Mouse (Mus musculus) heart, adult 8-10 months (tissue): ENCODE results near the gene Prame. TPM values are rescaled to one million over a fixed set of nuclear protein-coding genes. Genes with fewer than 3 reads are reported as not detected.
"Not testable (repeated sequence)": the region's sequence is repeated elsewhere in the genome, so short reads cannot be mapped to it uniquely, and the experiment has no call there.

Experiments
- DNase-seq: peaks from one replicate; pipeline ENCODE4 v3.0.0; 2022; ENCODE audit warnings: low spot score
- total RNA-seq, 4 experiments: library from RNA; stranded (reverse); gene quantifications; 2 replicates each; pipeline ENCODE4 v1.2.4; 2022

Gene Prame
- total RNA-seq = not detected

DNA sequence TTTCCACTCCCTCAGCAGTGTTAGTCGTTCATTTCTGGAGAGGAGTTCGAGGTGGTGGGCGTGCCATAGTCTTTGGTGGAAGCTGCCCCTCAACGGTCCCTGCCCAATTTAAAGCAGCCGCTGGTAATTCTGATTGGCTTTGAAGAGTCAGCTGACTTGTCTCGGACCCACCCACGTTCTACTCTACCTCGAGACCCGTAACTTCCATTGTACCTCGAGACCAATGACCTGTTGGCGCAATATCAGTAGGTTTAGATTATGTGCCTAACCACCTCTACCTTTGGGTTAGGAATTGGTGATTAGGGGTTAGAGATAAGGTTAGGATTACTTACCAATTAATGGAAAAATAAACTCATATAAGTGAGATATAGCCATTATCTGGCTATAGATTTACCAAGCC is at the start of gene Prame:
Gene Prame, minus strand, starts transcription at position 101 of the 400 bp plus-strand sequence.
- DNase-seq = no peak

DNA sequence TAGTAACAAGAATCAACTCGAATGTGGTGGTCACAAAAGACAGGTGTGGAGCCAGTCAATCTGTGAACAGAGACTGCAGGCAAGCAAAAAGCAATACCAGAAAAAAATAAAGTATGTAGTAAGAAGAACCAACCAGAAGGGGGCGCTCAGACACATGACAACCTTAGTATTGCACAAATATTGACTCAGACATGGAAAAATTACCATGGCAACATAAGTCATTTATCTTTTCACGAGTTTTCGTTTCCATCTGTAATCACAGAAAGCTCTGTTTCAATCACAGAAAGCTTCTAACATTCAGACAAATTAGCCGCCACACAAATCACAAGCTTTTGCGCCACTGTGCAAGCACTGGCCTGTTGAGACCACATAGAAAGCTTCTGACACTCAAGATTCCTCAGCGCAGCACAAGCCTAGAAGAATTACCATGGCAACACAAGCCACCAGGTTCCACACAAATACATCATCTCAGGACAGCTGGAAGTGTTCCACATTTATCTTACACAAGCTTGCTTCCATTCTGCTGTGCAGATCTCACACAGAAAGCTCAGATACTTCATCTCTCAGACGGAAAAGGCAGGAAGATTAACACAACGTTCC is 24.8 kb upstream of the Prame start:
- peak; percentile 21 for DNase-seq

DNA sequence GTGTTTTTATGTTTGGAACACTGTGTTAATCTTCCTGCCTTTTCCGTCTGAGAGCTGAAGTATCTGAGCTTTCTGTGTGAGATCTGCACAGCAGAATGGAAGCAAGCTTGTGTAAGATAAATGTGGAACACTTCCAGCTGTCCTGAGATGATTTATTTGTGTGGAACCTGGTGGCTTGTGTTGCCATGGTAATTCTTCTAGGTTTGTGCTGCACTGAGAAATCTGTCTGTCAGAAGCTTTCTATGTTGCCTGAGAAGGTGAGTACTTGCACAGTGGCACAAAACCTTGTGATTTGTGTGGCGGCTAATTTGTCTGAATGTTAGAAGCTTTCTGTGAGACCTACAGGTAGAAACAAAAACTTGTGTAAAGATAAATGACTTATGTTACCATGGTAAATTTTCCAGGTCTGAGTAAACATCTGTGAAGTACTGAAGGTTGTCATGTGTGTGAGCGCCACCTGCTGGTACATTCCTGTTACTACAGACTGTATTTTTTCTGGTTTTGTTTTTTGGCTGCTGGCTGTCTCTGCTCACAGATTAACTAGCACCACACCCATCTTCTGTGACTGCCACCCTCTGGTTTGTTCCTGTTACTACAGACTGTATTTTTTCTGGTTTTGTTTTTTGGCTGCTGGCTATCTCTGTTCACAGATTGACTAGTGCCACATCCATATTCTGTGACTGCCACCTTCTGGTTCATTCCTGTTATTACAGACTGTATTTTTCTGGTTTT is 26.0 kb downstream of the Prame start:
- DNase-seq = peak; percentile 21

GRCm38 (mm10) chrX:135598677-135599076 is 28.8 kb downstream of the Prame start, which contains the start of gene Nxf7:
Nxf7 (minus strand) TSS chrX:135598777.
- no peak for DNase-seq

DNA sequence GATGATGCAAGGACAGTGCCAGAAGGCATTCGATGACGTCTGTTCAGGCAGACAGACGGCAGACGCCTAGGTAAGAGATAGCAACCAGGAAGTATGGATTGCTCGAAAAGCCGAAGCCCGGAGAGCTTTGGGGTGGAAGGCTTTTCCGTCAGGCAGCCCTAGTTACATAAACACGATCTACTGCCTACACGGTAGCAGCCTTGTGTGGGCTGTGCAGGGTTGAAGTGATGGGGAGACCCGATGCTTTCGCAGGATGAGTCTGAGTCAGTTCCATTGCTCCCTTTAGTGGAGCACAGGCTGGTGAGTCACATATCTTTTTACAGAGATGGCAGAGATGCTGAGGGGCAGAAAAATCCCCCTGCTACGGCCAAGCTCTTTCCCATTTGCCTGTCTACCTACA is 29.4 kb downstream of the Prame start:
- DNase-seq = no peak

DNA sequence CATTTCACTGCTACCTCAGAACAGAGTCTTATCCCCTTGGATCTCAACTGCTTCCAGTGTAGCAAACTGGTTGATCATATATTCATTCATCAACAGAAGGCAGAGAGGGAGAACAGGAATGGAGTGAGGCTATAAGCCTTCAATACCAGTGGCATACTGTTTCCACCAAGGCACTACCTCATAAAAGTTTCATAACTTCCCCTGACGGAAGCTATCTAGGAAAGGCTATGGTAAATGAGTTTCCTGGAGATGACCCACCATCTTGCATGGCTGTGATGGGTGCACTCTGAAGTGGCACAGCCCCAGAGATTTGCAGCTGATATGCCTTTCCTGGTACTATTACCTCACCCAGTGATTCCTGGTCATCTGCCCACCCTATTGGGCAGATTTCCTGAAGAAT is 51.1 kb downstream of the Prame start:
- DNase-seq = no peak

DNA sequence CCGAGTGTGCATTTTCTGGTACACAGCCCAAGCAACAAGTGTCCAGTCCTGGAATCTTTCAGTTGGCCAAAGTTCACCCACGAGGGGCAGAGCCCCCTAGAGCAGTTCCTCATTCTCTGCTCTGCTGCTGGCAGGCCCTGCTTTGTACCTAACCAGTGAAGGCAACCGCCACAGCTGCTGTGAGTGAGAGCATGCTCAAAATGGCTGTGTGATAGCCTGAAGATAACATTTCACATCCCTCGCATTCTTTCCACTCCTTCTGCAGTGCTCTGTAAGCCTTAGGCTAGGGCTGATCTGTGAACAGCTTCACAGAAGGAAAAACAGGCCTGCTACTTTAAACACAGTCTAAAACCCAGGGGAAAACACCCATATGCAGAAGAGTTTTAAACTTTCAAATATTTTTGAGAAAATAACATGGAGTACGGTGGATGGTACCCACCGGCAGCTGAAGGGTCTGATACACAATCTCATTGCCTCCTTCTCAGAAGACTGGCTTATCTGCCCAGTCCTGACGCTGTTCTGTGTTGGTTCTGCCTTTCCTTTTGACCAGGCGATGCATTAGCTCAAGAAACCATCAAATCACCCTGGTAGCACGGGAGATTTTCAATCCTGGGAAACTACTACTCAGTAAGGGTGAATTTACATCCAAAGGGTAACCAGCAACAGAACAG is 52.4 kb downstream of the Prame start:
- DNase-seq = not testable (repeated sequence)

- DNase-seq = not testable (repeated sequence)
These were observed 53.1 kb downstream of the Prame start for GRCm38 (mm10) chrX:135574261-135574957.

DNA sequence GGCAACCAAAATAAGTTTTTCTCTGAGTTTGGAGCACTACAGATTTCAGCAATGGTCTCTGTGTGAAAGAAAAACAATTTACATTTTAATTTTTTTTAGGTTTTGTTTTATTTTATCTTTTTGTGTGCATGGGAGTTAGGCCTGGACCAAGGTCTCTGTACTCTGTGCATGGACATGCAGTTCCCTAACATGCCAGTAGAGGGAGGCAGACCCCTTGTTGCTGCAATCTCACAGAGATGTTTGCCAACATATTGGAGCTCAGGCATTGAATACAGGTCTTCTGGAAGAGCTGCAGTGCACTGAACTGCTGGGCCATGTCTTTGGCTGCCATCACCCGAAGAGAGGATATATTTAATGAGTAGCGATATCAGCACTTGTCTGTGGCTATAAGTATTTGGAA is 58.0 kb downstream of the Prame start:
- DNase-seq = peak; percentile 33

DNA sequence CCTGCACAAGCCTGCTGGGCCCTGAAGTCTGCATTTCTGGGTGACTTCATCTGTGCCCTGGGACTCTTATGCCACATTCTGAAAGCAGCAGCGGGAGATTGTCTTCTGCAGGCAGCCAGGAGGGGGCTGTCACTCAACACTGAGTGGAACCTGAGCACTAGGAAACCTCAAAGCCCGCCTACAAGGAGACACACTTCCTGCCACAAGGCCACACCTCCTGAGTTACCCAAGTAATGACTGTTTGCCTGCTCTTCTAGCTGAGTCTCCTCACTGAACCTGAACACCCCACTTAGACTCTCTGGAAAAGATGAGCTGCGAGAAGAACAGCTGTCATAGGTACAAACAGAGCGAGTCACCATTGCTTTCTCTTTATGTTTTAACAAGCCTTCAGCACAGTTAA is 62.6 kb downstream of the Prame start:
- DNase-seq = not testable (repeated sequence)

Other genes starting within 250 kb of the Prame start
- under 1 TPM in 1 of 4 experiments, not detected in 3; 0.08 TPM for gene Gm7903, start 193.9 kb downstream of the Prame start, total RNA-seq
- not detected for gene AV320801, start 133.1 kb downstream of the Prame start, total RNA-seq
- under 1 TPM in 1 of 4 experiments, not detected in 3; 0.31 TPM for gene Nxf7, start 28.9 kb downstream of the Prame start, total RNA-seq
- under 1 TPM in 1 of 4 experiments, not detected in 3; 0.14 TPM for gene Tcp11x2, start 66.1 kb upstream of the Prame start, total RNA-seq
- not detected for gene Tmsb15a, start 97.6 kb upstream of the Prame start, total RNA-seq
- 1 to 10 TPM; 4.5 to 7.8 (median 5.7) TPM for gene Armcx5, start 115.0 kb upstream of the Prame start, total RNA-seq
- 10 to 100 TPM; 17.9 to 25.6 (median 21.4) TPM for gene Gprasp1, start 115.0 kb upstream of the Prame start, total RNA-seq
- gene Bhlhb9, start 169.9 kb upstream of the Prame start, total RNA-seq = 10 to 100 TPM in 2 of 4 experiments, 1 to 10 TPM in 2; 7.5 to 16.9 (median 13.2) TPM
- gene Gprasp2, start 211.3 kb upstream of the Prame start, total RNA-seq = 1 to 10 TPM; 1.2 to 5.5 (median 2.4) TPM